Mouse (Mus musculus) bone marrow macrophage, adult 2 months (primary cell): Measurements from ENCODE around the gene Pthlh. TPM values are rescaled to one million over a fixed set of nuclear protein-coding genes. Genes with fewer than 3 reads are reported as not detected.
"Not testable (repeated sequence)": the region's sequence is repeated elsewhere in the genome, so short reads cannot be mapped to it uniquely, and the experiment has no call there.

Experiments used
- H3K27ac ChIP-seq: 2 replicates; pipeline ENCODE4 v1.5.1; 2012; ENCODE audit warnings: low read depth, low read length; ENCODE audit not compliant: insufficient read depth
- H3K4me1 ChIP-seq: 2 replicates; pipeline ENCODE4 v1.6.1; 2012; ENCODE audit warnings: low read length; ENCODE audit not compliant: control insufficient read depth, insufficient read depth
- H3K4me3 ChIP-seq: 2 replicates; pipeline ENCODE4 v1.5.1; 2012; ENCODE audit warnings: mild to moderate bottlenecking, low read length, moderate library complexity; ENCODE audit not compliant: insufficient read depth
- CTCF ChIP-seq: IDR thresholded peaks from 2 replicates; pipeline ENCODE4 v1.5.1; 2012; ENCODE audit warnings: low read depth, mild to moderate bottlenecking, low read length, moderate library complexity
- POLR2A ChIP-seq: IDR thresholded peaks from 2 replicates; pipeline ENCODE4 v1.6.1; 2012; ENCODE audit warnings: mild to moderate bottlenecking, low read depth, low read length, borderline replicate concordance
- polyA plus RNA-seq: library from polyadenylated mRNA; stranded (reverse); fragments of >200 nt; gene quantifications from 2 replicates; pipeline ENCODE4 v1.2.4, GENCODE M21; 2012; ENCODE audit not compliant: missing spikeins, insufficient read depth, insufficient read length

Pthlh gene
- polyA plus RNA-seq, result not detected in 2 replicates

DNA sequence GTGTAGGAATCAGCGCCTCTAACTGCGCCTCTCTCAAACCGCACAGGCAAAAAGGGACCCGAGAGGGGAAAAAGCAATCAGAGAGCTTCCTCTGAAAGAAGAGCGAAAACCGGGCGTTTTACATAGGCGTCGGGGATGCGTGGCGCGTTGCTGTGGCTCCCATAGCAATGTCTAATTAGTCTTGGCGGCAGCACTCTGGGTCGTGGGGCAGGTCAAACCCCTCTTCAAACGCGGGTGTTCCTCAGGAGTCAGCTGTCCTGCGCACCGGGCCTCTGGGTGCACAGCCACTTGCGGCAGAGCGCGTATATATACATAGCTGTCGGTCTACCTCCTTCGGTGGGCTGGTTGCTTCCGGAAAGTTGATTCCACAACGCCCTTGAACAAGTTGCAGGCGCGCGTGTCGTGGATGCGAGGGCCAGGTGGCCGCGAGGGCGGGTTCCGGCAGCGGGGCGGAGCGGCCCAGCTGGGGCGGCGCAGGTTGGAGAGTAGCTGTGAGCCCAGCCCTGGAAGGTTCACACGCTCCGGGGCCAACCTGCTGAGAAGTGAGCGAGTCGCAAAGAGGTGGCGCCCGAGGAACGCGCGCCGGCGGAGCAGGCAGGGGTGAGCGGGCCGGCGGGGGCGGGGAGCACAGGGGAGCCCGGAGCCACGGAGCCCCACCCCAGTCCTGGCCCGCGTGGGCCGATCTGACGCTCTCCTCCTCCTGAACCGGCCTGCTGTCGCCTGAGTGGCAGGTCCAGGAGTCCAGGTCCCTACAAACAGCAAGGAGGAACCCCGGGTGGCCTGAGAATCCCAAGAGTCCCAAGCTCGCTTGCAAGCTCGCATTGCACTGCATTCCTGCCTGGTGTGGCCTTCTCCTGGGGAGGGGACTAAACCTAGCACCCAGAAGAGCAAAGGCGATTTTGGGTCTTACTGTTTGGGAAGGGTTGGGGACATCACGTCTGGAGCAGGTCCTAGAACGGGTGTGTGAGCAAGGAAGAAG lies at the start of gene Pthlh:
Gene Pthlh (minus strand): TSS at position 597 of the 979 bp plus-strand sequence.
- Histone ChIP-seq H3K4me3 (peak within 1 kb of the TSS; percentile 22), H3K4me1 (no peaks in the 10 kb centered on the region), H3K27ac (no peak within 1 kb of the TSS)
- TF ChIP-seq CTCF (no peak), POLR2A (no peak)

GRCm38 (mm10) chr6:147313331-147313730 lies 49.3 kb upstream of the Pthlh start:
- Histone ChIP-seq H3K4me3 (no peak overlapping the region), H3K27ac (no peak overlapping the region), H3K4me1 (no peaks in the 10 kb centered on the region)
- TF ChIP-seq CTCF (no peak), POLR2A (no peak)

DNA sequence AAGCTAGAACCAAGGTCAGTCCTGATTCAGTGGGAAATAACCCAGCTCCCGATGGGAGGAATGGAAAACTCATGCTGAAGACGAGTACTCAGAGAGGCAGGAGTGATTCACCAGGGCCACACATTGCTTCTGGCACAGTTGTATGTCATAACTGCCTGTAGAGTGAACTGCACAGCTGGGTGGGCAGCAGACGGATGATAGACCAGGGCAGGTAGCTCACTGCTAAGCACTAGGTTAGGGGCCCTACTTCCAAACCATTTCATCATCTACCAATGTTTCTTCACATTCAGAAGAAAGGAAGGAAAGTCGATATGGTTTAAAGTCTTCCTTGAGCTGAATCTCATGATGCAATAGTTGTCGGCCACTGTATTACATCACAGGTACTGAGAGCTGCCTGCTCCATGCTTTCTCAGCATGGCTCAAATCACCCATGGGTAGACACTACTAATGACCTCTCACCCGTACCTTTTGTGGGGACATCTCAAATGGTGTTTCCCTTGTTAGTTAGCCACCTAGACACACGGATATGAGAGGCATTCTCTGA lies 46.5 kb upstream of the Pthlh start:
- TF ChIP-seq POLR2A (no peak), CTCF (no peak)
- Histone ChIP-seq H3K4me1 (no peaks in the 10 kb centered on the region), H3K27ac (no peak overlapping the region), H3K4me3 (no peak overlapping the region)

- no peak overlapping the region for H3K27ac ChIP-seq
- TF ChIP-seq CTCF (no peak), POLR2A (no peak)
- H3K4me3 ChIP-seq, result no peak overlapping the region
- H3K4me1 ChIP-seq, result no peaks in the 10 kb centered on the region
Observed at GRCm38 (mm10) chr6:147310035-147310434, 46.1 kb upstream of the Pthlh start.

- not testable (repeated sequence) for H3K4me1 ChIP-seq, H3K27ac ChIP-seq, H3K4me3 ChIP-seq
Observed at GRCm38 (mm10) chr6:147304236-147304635, 40.3 kb upstream of the Pthlh start.

GRCm38 (mm10) chr6:147299607-147300006 lies 35.6 kb upstream of the Pthlh start:
- no peak overlapping the region for H3K27ac ChIP-seq
- H3K4me3 ChIP-seq, result no peak overlapping the region
- H3K4me1 ChIP-seq, result no peaks in the 10 kb centered on the region
- TF ChIP-seq POLR2A (no peak), CTCF (no peak)

DNA sequence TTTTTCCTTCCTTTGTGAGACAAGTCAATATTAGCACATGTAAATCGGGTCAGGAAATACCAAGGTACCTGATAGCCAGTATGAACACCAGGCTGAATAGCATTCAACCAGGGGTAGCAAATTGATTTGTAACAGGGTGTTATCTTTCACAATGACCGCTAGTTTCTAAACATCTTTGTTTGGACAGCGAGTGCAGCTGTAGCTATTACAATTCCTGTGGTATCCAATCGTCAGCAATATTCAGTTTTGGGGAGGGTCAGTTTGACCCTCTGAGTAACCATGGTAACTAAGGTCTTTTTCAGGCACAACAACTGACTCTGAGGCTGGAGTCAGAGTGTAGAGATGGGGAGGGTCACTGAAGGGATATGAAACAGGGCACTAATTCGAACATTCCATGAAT lies 15.3 kb upstream of the Pthlh start:
- Histone ChIP-seq H3K27ac (no peak overlapping the region), H3K4me1 (no peaks in the 10 kb centered on the region), H3K4me3 (no peak overlapping the region)
- TF ChIP-seq POLR2A (no peak), CTCF (no peak)

- H3K4me3 ChIP-seq, result no peak overlapping the region
- no peak overlapping the region for H3K27ac ChIP-seq
- H3K4me1 ChIP-seq, result no peaks in the 10 kb centered on the region
- TF ChIP-seq POLR2A (no peak), CTCF (no peak)
Observed at GRCm38 (mm10) chr6:147268143-147268790, 4.3 kb upstream of the Pthlh start.

- Histone ChIP-seq H3K27ac (no peak overlapping the region), H3K4me3 (no peak overlapping the region), H3K4me1 (no peaks in the 10 kb centered on the region)
- no peak for TF ChIP-seq CTCF
- no peak for TF ChIP-seq POLR2A
Observed at GRCm38 (mm10) chr6:147266466-147266865, 2.5 kb upstream of the Pthlh start.

GRCm38 (mm10) chr6:147263178-147263577 lies 805 bp downstream of the Pthlh start:
- TF ChIP-seq CTCF (no peak), POLR2A (no peak)
- Histone ChIP-seq H3K4me1 (no peaks in the 10 kb centered on the region), H3K4me3 (0 out of 2 replicates have a peak overlapping the region, but pooled peaks have one; percentile 22), H3K27ac (no peak overlapping the region)
